Mouse (Mus musculus) CD4-positive, CD25-positive, alpha-beta regulatory T cell, adult 2 months (primary cell): Measurements from ENCODE around the gene Rwdd1.
A peak's percentile ranks its signal among the peaks of the same experiment; 100 is the strongest.
"Not testable (repeated sequence)": the region's sequence is repeated elsewhere in the genome, so short reads cannot be mapped to it uniquely, and the experiment has no call there.

Source experiments
- DNase-seq: peaks from one replicate; pipeline ENCODE4 v3.0.0-alpha.2; 2012; ENCODE audit warnings: low read depth, low spot score

Rwdd1 gene

GRCm38 (mm10) chr10:34019302-34020075 is at the start of gene Rwdd1:
Gene Rwdd1 (minus strand): TSS chr10:34019624.
- DNase-seq, result peak; percentile 97

DNA sequence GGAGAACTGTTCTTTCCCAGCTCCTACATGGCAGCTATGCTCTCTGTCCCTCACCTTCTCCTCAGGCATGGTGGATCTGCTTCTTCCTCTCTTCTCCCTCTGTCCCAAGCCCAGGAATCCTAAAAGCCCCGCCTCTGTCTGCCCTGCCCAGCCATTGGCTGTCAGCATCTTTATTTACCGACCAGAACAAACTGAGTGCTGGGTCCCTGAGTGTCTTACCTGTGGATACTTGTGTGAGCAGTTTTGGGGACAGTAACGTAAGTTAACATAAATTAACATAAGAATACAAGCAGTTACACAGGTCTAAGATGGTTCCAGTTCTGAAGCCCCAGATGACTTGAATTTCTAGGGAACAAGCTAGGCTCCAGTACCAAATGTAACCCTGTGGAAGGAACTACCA is 47.2 kb upstream of the Rwdd1 start:
- no peak for DNase-seq

GRCm38 (mm10) chr10:34053987-34054386 is 34.6 kb upstream of the Rwdd1 start:
- DNase-seq, result no peak

DNA sequence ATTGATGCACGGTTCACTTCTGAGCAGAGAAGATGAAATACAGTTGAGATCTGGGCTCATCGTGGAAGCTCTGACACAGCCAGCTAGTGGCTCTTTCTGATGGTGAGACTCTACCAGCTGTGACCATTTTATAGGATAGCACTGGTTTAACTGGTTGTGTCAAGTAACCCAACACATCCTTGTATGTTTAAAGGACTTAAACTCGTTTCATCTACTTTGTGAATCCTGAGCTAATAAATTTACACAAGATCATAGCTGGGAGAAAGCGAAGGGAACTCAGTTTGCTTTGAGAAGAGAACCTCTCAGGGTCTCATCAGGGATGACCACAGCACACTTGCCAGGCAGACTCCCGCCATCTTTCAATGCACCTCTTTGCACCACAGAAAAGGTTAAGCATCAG is 24.8 kb upstream of the Rwdd1 start, which contains the start of gene Calhm4:
Gene Calhm4, minus strand, starts transcription at position 101 of the 400 bp plus-strand sequence.
- DNase-seq, result no peak

DNA sequence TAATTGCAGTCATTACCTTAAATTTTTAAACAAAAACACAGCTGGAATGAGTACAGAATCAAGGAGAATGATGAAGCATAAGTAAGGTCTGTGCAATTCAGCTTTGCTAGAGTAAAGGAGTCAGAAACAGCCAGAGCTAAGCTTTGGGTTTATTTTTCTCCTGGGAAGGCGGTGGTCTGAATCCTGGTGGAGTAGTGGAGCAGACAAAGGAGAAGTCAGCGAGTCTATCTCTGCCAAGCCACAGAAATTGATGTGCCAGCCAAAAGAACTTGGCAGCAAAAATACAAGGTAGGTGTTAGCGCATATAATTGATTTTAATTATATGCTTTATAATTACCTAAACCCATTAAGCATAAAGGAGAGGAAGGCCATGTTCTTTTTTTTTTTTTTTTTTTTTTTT is 18.0 kb upstream of the Rwdd1 start, which contains the start of gene Trappc3l:
Gene Trappc3l, plus strand, starts transcription at position 197 of the 400 bp plus-strand sequence.
- DNase-seq, result no peak

GRCm38 (mm10) chr10:34036587-34036986 is 17.2 kb upstream of the Rwdd1 start:
- DNase-seq, result peak; percentile 70

DNA sequence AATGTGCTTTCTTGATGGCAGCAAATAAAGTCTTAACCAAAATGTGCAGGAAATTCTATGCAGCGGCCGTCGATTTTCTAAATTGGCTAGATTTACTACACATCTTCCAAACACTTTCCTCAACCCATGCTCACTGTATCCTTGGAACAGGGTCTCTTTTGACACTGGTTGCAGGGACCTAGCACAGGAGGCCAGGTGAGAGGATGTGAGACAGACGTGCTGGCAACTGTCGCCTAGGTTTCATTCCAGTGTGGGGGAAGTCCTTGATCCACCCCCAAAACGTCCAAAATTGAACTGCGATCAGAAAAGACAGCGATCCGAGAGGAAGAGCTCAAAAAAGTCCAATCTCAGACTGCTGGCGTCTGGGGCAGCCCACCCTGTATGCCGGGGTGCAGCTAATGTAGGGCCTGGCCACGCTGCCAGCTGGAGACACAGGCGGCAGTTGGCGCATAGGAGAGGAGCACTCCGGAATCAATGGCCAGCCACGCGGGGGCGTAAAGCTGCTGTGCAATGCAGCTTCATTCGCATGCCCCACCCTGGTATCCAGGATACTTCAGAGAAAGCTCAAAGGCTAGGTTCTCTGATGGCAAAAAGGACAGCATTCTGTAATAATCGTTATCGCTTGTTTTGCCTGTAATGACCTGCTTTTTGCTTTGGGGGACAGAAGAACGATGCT is 14.3 kb upstream of the Rwdd1 start:
- DNase-seq, result peak; percentile 83

GRCm38 (mm10) chr10:34030322-34030721 is 10.9 kb upstream of the Rwdd1 start:
- peak; percentile 62 for DNase-seq

DNA sequence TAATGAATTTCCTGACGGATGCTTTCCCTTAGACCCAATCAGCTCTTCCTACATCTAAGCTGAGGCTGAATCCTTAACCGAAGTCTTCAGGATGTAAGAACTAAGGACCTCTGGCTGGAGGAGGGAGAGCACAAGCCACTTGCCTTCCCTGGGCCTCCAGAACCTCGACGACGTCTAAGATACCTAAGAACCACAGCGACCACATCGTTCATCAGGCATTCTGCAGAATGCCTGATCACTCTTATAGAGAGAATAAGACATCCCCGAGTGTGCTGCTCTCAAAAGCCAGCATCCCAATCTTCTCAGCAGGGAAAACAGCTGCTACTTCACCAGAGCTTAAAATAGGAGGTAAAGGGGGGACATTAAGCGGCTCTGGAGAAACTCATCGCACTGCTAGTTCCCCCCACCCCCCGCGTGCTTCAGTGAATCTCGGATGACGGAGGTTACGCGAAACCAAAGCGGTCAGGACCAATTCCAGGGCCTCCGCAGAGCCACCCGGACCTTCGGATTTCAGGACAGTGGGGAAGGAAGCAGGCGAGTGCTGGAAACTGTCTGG is 600 bp downstream of the Rwdd1 start:
- DNase-seq, result peak; percentile 49

DNA sequence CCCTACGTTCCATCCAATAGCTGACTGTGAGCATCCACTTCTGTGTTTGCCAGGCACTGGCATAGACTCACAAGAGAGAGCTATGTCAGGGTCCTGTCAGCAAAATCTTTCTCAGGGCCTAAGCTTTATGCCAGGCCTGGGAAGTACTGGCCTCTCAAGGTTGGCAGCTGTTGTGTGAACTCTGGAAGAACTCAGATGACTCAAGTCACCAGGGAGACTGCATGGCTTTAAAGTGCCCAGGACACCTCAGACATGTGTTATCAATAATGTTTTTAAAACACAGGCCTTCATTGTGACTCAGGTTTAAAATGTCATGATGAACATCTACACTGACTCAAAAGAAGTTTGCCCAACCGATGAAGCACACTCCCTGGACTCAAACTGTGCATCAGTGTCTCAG is 6.2 kb downstream of the Rwdd1 start:
- no peak for DNase-seq

DNA sequence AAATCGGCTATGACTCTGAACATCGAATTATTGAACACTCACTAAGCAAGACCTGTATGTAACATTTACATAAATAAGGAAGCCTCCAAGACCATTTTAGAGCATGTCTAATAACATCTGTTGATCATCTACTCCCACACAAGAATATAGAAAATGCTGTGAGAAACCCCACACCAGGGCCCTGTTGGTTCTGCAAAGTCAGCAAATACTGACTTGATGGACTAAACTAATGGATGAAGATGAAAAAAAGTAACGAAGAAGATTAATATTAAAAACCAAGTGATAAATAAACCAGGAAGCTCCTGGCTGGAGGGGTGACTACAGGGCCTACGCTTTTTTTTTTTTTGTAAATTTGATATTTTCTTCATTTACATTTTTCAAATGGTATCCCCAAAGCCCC is 6.8 kb downstream of the Rwdd1 start:
- DNase-seq, result no peak

- no peak for DNase-seq
Observed at GRCm38 (mm10) chr10:33998397-33998796, 21.0 kb downstream of the Rwdd1 start.

DNA sequence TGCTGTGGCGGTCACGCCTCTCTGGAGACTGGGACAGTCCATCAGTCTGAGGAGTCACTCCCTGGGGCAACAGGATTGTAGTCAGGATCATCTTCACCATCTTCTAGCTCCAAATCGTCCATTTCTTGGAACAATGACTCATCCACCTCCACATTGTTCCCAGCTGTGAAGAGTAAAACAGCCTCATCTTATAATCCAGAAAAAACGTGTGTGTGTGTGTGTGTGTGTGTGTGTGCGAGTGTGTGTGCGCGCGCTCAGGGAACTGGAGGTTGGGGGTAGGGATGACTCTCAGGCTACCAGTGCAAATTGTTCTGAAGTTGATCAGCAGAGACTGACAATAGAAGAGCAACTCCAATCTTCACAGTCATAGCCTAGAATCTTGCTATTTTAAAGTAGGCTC is 22.7 kb downstream of the Rwdd1 start:
- DNase-seq, result not testable (repeated sequence)

- peak; percentile 93 for DNase-seq
Observed at GRCm38 (mm10) chr10:33986771-33987170, 32.7 kb downstream of the Rwdd1 start.

DNA sequence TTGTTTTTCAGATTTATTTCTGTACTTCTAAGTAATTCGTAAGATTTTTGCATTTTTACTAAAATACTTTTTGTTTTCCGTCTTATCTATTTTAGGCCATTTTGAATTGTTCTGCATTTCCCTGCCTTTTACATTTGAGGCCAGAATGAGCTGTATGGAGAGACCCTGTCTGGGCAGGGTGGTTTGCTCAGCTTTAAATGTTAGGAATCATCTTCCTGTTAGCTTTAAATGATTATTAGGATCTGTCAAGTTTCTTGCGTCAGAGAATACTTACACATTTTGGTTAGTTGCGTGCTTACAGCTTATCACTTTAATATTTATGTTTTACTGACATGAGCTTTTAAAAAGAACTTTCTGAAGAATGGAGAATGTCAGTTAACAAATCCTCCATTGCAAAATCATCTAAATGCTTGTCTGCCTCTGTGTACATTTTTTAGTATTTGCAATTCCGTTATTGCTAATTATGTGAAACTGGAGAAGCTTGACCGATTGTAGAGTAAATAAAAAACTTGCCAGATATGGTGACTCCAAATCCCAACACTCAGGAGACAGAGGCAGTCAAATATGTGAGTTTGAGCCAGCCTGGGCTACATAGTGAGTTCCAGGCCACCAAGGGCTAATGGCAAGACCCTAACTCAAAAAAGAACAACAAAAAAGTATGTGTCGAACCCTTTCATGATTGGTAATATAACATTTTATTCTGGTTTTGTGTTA is 44.5 kb downstream of the Rwdd1 start:
- DNase-seq, result no peak

- DNase-seq, result no peak
Observed at GRCm38 (mm10) chr10:33952509-33952908, 66.9 kb downstream of the Rwdd1 start.

DNA sequence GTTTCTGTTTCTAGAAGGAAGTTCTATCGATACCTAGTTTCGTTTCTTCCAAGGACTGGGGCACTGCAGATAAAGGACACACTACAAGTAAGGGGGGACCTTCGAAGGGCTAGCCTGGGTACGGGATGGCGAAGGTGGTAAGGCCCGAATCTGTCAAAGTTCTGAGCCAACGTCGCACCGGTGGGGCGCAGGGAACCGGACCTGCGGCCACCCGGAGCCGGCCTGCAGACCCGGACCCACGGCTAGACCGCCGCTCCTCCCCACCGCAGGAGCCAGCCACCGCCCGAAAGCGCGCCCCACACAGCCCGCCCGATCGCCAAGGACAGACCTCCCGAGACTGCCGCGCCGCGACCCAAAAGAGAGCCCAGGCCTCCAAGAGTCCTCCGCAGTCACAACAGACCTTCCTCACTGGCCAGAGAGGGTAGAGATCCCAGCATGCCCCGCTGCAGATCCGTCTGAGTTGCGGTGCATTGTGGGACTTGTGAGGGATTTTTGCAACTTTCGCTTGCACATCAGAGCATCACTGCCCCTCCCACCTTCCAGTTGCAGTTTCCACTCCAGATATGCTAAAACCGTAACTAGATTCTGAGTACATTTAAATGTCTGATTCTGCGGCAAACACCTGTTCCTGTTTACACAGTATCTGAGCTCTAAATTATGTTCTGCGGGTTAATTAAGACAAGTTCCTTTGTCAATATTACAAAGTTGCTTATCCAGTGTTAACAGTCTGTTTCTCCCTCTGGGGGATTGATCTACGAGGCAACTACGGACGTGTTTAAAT is 68.4 kb downstream of the Rwdd1 start, which contains the start of gene Zup1:
Gene Zup1, minus strand, starts transcription at position 467 of the 781 bp plus-strand sequence.
- DNase-seq, result peak; percentile 94
